Mouse (Mus musculus) heart, postnatal 0 days (tissue): ENCODE measurements around the gene Tomm20. TPM values are rescaled to one million over a fixed set of nuclear protein-coding genes. Genes with fewer than 3 reads are reported as not detected.

Experiments used
- ATAC-seq: fragments of 200-750 bp; cut with Nextera tagmentation; 2 replicates; pipeline ENCODE4 v1.8.0; 2017; ENCODE audit warnings: low read depth, moderate number of reproducible peaks, moderate library complexity; ENCODE audit not compliant: insufficient read depth
- DNase-seq: peaks from one replicate; pipeline ENCODE4 v3.0.0-alpha.2; 2016; ENCODE audit warnings: low spot score
- H3K27ac ChIP-seq: fragments of 300-500 bp; sonication (generic); 2 replicates; pipeline ENCODE4 v1.5.1; 2014; ENCODE audit warnings: low read depth, mild to moderate bottlenecking
- H3K27me3 ChIP-seq: fragments of 300-500 bp; sonication (generic); 2 replicates; pipeline ENCODE4 v1.6.1; 2014; ENCODE audit warnings: low read length, mixed read lengths; ENCODE audit not compliant: control insufficient read depth, insufficient read depth
- H3K36me3 ChIP-seq: fragments of 300-500 bp; sonication (generic); replicated peaks from 2 replicates; pipeline ENCODE4 v1.6.1; 2014; ENCODE audit warnings: low read length, mixed read lengths; ENCODE audit not compliant: control insufficient read depth, insufficient read depth
- H3K4me1 ChIP-seq: fragments of 300-500 bp; sonication (generic); 2 replicates; pipeline ENCODE4 v1.6.1; 2014; ENCODE audit warnings: antibody characterized with exemption; ENCODE audit not compliant: control insufficient read depth, insufficient read depth
- H3K4me2 ChIP-seq: fragments of 300-500 bp; sonication (generic); 2 replicates; pipeline ENCODE4 v1.6.1; 2014; ENCODE audit warnings: low read depth, mild to moderate bottlenecking, low read length, moderate library complexity
- H3K4me3 ChIP-seq: fragments of 300-500 bp; sonication (generic); 2 replicates; pipeline ENCODE4 v1.5.1; 2014; ENCODE audit warnings: low read depth, low read length
- H3K9ac ChIP-seq: fragments of 300-500 bp; sonication (generic); replicated peaks from 2 replicates; pipeline ENCODE4 v1.6.1; 2014; ENCODE audit warnings: low read depth, low read length, mixed read lengths
- H3K9me3 ChIP-seq: fragments of 300-500 bp; sonication (generic); replicated peaks from 2 replicates; pipeline ENCODE4 v1.6.1; 2016; ENCODE audit warnings: low read length; ENCODE audit not compliant: control insufficient read depth
- CTCF ChIP-seq: IDR thresholded peaks from 2 replicates; pipeline ENCODE4 v1.5.1; 2016; ENCODE audit warnings: antibody characterized with exemption, control low read depth, low read depth
- EP300 ChIP-seq: IDR thresholded peaks from 2 replicates; pipeline ENCODE4 v1.6.1; 2016; ENCODE audit warnings: antibody characterized with exemption, low read depth
- WGBS: fragments of 180-500 bp; shearing (Covaris S2); extraction: QIAGEN DNeasy Blood & Tissue Kit; methylation state at CpG from one replicate; pipeline ENCODE4 v1.1.7; 2014; 5-methylcytosine and 5-hydroxymethylcytosine counted together
- polyA plus RNA-seq: library from polyadenylated mRNA; unstranded; fragments of >200 nt; fragmentation: Nextera tagmentation; extraction: Ambion mirVana; gene quantifications from 2 replicates; pipeline ENCODE4 v1.2.1, GENCODE M21; 2015
- total RNA-seq: library from RNA; depleted of rRNA; stranded (reverse); fragments of >200 nt; gene quantifications from 2 replicates; pipeline ENCODE4 v1.2.3, GENCODE M21; 2014; ENCODE audit warnings: low replicate concordance

Tomm20 gene
- total and polyA plus RNA-seq, 2 experiments from 2014 or later: 65.3 to 213 TPM

GRCm38 (mm10) chr8:126943565-126943964 is 2.1 kb downstream of the Tomm20 start:
- TF ChIP-seq CTCF: no peak
- Histone ChIP-seq H3K4me2 (peak overlapping the region; percentile 91), H3K9ac (no peak overlapping the region), H3K4me3 (peak overlapping the region; percentile 94; the same call in 1 of the 2 replicates), H3K36me3 (peaks cover 12% of the 10 kb centered on the region), H3K4me1 (peaks cover 14% of the 10 kb centered on the region), H3K27me3 (no peaks in the 10 kb centered on the region), H3K9me3 (no peaks in the 10 kb centered on the region), H3K27ac (no peak overlapping the region)
- 83% methylated on average over 7 of the region's 7 CpGs for WGBS
- ATAC-seq (no peak), DNase-seq (no peak)

- 0 out of 2 replicates have a peak, but pooled peaks cover 3% of the 10 kb centered on the region for H3K4me1 ChIP-seq
- no peaks in the 10 kb centered on the region for H3K9me3 ChIP-seq
- H3K4me3 ChIP-seq: no peak overlapping the region
- peaks cover 69% of the 10 kb centered on the region for H3K36me3 ChIP-seq
- H3K4me2 ChIP-seq: no peak overlapping the region
- 78% methylated on average over 3 of the region's 3 CpGs for WGBS
- no peak overlapping the region for H3K9ac ChIP-seq
- no peak for TF ChIP-seq EP300
- TF ChIP-seq CTCF: no peak
- H3K27me3 ChIP-seq: no peaks in the 10 kb centered on the region
- no peak for ATAC-seq
- H3K27ac ChIP-seq: no peak overlapping the region
- no peak for DNase-seq
Observed at GRCm38 (mm10) chr8:126937337-126937736, 8.3 kb downstream of the Tomm20 start.

GRCm38 (mm10) chr8:126935932-126936331 is 9.7 kb downstream of the Tomm20 start:
- Histone ChIP-seq H3K4me3 (no peak overlapping the region), H3K27ac (no peak overlapping the region), H3K4me2 (no peak overlapping the region), H3K9me3 (no peaks in the 10 kb centered on the region), H3K36me3 (peaks cover 80% of the 10 kb centered on the region), H3K9ac (no peak overlapping the region), H3K27me3 (no peaks in the 10 kb centered on the region), H3K4me1 (no peaks in the 10 kb centered on the region)
- TF ChIP-seq EP300 (no peak), CTCF (peak; percentile 70)
- ATAC-seq: 0 out of 2 replicates have a peak, but pooled peaks have one; percentile 23
- DNase-seq: no peak

GRCm38 (mm10) chr8:126935387-126935786 is 10.3 kb downstream of the Tomm20 start:
- H3K27me3 ChIP-seq: no peaks in the 10 kb centered on the region
- 94% methylated on average over 2 of the region's 2 CpGs for WGBS
- no peaks in the 10 kb centered on the region for H3K4me1 ChIP-seq
- no peak overlapping the region for H3K4me3 ChIP-seq
- DNase-seq (no peak), ATAC-seq (no peak)
- TF ChIP-seq EP300 (no peak), CTCF (no peak)
- H3K9ac ChIP-seq: no peak overlapping the region
- H3K36me3 ChIP-seq: peaks cover 86% of the 10 kb centered on the region
- H3K4me2 ChIP-seq: no peak overlapping the region
- H3K9me3 ChIP-seq: no peaks in the 10 kb centered on the region
- H3K27ac ChIP-seq: no peak overlapping the region

GRCm38 (mm10) chr8:126932656-126933055 is 13.0 kb downstream of the Tomm20 start:
- no peak overlapping the region for H3K4me3 ChIP-seq
- no peaks in the 10 kb centered on the region for H3K9me3 ChIP-seq
- peaks cover 71% of the 10 kb centered on the region for H3K36me3 ChIP-seq
- 68% methylated on average over 1 of the region's 1 CpGs for WGBS
- no peak for ATAC-seq
- TF ChIP-seq EP300 (no peak), CTCF (no peak)
- H3K27me3 ChIP-seq: no peaks in the 10 kb centered on the region
- H3K27ac ChIP-seq: 0 out of 2 replicates have a peak overlapping the region, but pooled peaks have one; percentile 0
- H3K4me1 ChIP-seq: no peaks in the 10 kb centered on the region
- no peak overlapping the region for H3K4me2 ChIP-seq
- no peak overlapping the region for H3K9ac ChIP-seq
- no peak for DNase-seq

- Histone ChIP-seq H3K27ac (0 out of 2 replicates have a peak overlapping the region, but pooled peaks have one; percentile 0), H3K36me3 (peaks cover 67% of the 10 kb centered on the region), H3K9ac (no peak overlapping the region), H3K4me3 (no peak overlapping the region), H3K4me2 (no peak overlapping the region), H3K4me1 (no peaks in the 10 kb centered on the region), H3K9me3 (no peaks in the 10 kb centered on the region), H3K27me3 (no peaks in the 10 kb centered on the region)
- 100% methylated on average over 1 of the region's 1 CpGs for WGBS
- TF ChIP-seq CTCF (no peak), EP300 (no peak)
- ATAC-seq (no peak), DNase-seq (no peak)
Observed at GRCm38 (mm10) chr8:126932249-126932648, 13.4 kb downstream of the Tomm20 start.
